Mouse (Mus musculus): ENCODE data around the gene Ddx6. TPM values are rescaled to one million over a fixed set of nuclear protein-coding genes. Genes with fewer than 3 reads are reported as not detected.
A peak's percentile ranks its signal among the peaks of the same experiment; 100 is the strongest.

Ddx6 gene
- polyA plus RNA-seq, 1 experiment from 2014 or later, result 11.9 TPM

GRCm38 (mm10) chr9:44655098-44656066 lies 50.7 kb downstream of the Ddx6 start:
- Histone ChIP-seq H3K4me2 (peak overlapping the region; percentile 34; the same call in 1 of the 2 replicates), H3K9ac (ENCODE audit: low read length) (no peak overlapping the region), H3K9me3 (ENCODE audit: control insufficient read depth, low read length) (no peaks in the 10 kb centered on the region), H3K36me3 (ENCODE audit: control insufficient read depth, insufficient read depth, low read length) (no peaks in the 10 kb centered on the region), H3K27ac (ENCODE audit: low read depth, low read length) (no peak overlapping the region), H3K4me1 (ENCODE audit: control insufficient read depth, insufficient read depth, low read length) (0 out of 2 replicates have a peak, but pooled peaks cover 2% of the 10 kb centered on the region), H3K4me3 (ENCODE audit: low read depth, low read length) (no peak overlapping the region), H3K27me3 (ENCODE audit: control insufficient read depth, insufficient read depth, low read length) (no peaks in the 10 kb centered on the region)
- no peak for ATAC-seq (ENCODE audit: low FRiP score)
- WGBS, result 32% methylated on average over 26 of the region's 26 CpGs
- DNase-seq (ENCODE audit: low spot score, missing footprints), result peak; percentile 96

- Histone ChIP-seq H3K9ac (ENCODE audit: low read length) (no peak overlapping the region), H3K4me3 (ENCODE audit: low read depth, low read length) (no peak overlapping the region), H3K36me3 (ENCODE audit: control insufficient read depth, insufficient read depth, low read length) (no peaks in the 10 kb centered on the region), H3K27me3 (ENCODE audit: control insufficient read depth, insufficient read depth, low read length) (no peaks in the 10 kb centered on the region), H3K27ac (ENCODE audit: low read depth, low read length) (no peak overlapping the region), H3K4me1 (ENCODE audit: control insufficient read depth, insufficient read depth, low read length) (no peaks in the 10 kb centered on the region), H3K9me3 (ENCODE audit: control insufficient read depth, low read length) (no peaks in the 10 kb centered on the region), H3K4me2 (no peak overlapping the region)
- 91% methylated on average over 6 of the region's 6 CpGs for WGBS
- DNase-seq (ENCODE audit: low spot score, missing footprints), result peak; percentile 45
- no peak for ATAC-seq (ENCODE audit: low FRiP score)
Measured at GRCm38 (mm10) chr9:44663706-44664105, 59.0 kb downstream of the Ddx6 start.

- WGBS, result 93% methylated on average over 5 of the region's 5 CpGs
- Histone ChIP-seq H3K27me3 (ENCODE audit: control insufficient read depth, insufficient read depth, low read length) (no peaks in the 10 kb centered on the region), H3K36me3 (ENCODE audit: control insufficient read depth, insufficient read depth, low read length) (no peaks in the 10 kb centered on the region), H3K4me2 (no peak overlapping the region), H3K4me1 (ENCODE audit: control insufficient read depth, insufficient read depth, low read length) (no peaks in the 10 kb centered on the region), H3K4me3 (ENCODE audit: low read depth, low read length) (no peak overlapping the region), H3K9ac (ENCODE audit: low read length) (no peak overlapping the region), H3K27ac (ENCODE audit: low read depth, low read length) (no peak overlapping the region), H3K9me3 (ENCODE audit: control insufficient read depth, low read length) (no peaks in the 10 kb centered on the region)
- DNase-seq (ENCODE audit: low spot score, missing footprints) (no peak), ATAC-seq (ENCODE audit: low FRiP score) (no peak)
Measured at GRCm38 (mm10) chr9:44671416-44671815, 66.7 kb downstream of the Ddx6 start.

- no peak for ATAC-seq (ENCODE audit: low FRiP score)
- Histone ChIP-seq H3K9ac (ENCODE audit: low read length) (no peak overlapping the region), H3K27me3 (ENCODE audit: control insufficient read depth, insufficient read depth, low read length) (no peaks in the 10 kb centered on the region), H3K9me3 (ENCODE audit: control insufficient read depth, low read length) (no peaks in the 10 kb centered on the region), H3K4me2 (no peak overlapping the region), H3K36me3 (ENCODE audit: control insufficient read depth, insufficient read depth, low read length) (no peaks in the 10 kb centered on the region), H3K27ac (ENCODE audit: low read depth, low read length) (no peak overlapping the region), H3K4me1 (ENCODE audit: control insufficient read depth, insufficient read depth, low read length) (no peaks in the 10 kb centered on the region), H3K4me3 (ENCODE audit: low read depth, low read length) (no peak overlapping the region)
- DNase-seq (ENCODE audit: low spot score, missing footprints), result no peak
- WGBS, result 73% methylated on average over 2 of the region's 2 CpGs
Measured at GRCm38 (mm10) chr9:44672291-44672865, 67.7 kb downstream of the Ddx6 start.

DNA sequence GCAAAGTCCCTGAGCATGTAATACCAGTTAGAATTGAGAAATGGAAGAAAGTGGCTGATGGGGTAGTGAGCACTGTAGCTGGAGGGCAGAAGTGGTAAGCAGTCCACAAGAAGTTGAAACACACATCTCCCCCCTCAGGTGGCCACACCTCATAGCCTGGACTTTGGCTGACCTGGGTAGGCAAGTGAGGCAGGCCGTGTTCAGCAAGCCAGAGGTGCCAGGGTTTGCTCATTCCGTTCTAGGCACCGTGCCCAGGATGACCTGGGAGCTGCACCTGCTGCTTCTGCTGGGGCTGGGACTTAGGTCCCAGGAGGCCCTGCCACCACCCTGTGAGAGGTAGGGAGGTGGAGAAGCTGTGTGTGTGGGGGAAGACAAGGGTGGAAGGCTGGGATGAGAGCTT lies 68.3 kb downstream of the Ddx6 start, which contains the start of gene Treh:
Treh (plus strand) TSS at position 229 of the 400 bp plus-strand sequence.
- WGBS, result 86% methylated on average over 3 of the region's 3 CpGs
- H3K4me3 ChIP-seq (ENCODE audit: low read depth, low read length), result no peak within 1 kb of the TSS
- DNase-seq (ENCODE audit: low spot score, missing footprints), result no peak
- H3K9ac ChIP-seq (ENCODE audit: low read length), result no peak within 1 kb of the TSS
- H3K27ac ChIP-seq (ENCODE audit: low read depth, low read length), result no peak within 1 kb of the TSS
- no peak within 1 kb of the TSS for H3K4me2 ChIP-seq
- no peaks in the 10 kb centered on the region for H3K27me3 ChIP-seq (ENCODE audit: control insufficient read depth, insufficient read depth, low read length)
- H3K9me3 ChIP-seq (ENCODE audit: control insufficient read depth, low read length), result no peaks in the 10 kb centered on the region
- H3K4me1 ChIP-seq (ENCODE audit: control insufficient read depth, insufficient read depth, low read length), result no peaks in the 10 kb centered on the region
- no peaks in the 10 kb centered on the region for H3K36me3 ChIP-seq (ENCODE audit: control insufficient read depth, insufficient read depth, low read length)
- no peak for ATAC-seq (ENCODE audit: low FRiP score)

DNA sequence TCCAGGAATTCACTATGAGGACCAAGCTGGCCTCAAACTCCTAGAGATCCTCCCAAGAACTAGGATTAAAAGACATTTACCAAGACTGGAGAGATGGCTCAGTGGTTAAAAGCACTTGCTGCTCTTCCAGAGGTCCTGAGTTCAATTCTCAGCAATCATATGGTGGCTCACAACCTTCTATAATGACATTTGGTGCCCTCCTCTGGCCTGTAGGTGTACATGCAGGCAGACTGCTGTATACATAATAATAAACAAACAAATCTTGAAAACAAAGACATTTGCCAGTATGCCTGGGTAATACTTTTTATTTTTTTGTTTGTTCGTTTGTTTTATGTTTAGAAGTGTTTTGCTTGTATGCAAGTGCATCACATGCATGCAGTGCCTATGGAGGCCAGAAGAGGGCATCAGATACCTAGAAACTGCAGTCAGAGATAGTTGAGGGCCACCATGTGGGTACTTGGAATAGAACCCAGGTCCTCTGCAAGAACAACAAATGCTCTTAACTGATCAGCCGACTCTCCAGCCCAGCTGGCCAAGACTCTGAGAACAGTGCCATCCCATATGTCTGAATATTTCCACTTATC lies 73.7 kb downstream of the Ddx6 start:
- H3K4me1 ChIP-seq (ENCODE audit: control insufficient read depth, insufficient read depth, low read length), result no peaks in the 10 kb centered on the region
- H3K27ac ChIP-seq (ENCODE audit: low read depth, low read length), result no peak overlapping the region
- no peaks in the 10 kb centered on the region for H3K9me3 ChIP-seq (ENCODE audit: control insufficient read depth, low read length)
- no peak overlapping the region for H3K4me3 ChIP-seq (ENCODE audit: low read depth, low read length)
- no peak for ATAC-seq (ENCODE audit: low FRiP score)
- no peak for DNase-seq (ENCODE audit: low spot score, missing footprints)
- WGBS, result 86% methylated on average over 2 of the region's 2 CpGs
- H3K27me3 ChIP-seq (ENCODE audit: control insufficient read depth, insufficient read depth, low read length), result no peaks in the 10 kb centered on the region
- no peak overlapping the region for H3K9ac ChIP-seq (ENCODE audit: low read length)
- no peak overlapping the region for H3K4me2 ChIP-seq
- no peaks in the 10 kb centered on the region for H3K36me3 ChIP-seq (ENCODE audit: control insufficient read depth, insufficient read depth, low read length)

- no peak overlapping the region for H3K4me2 ChIP-seq
- no peaks in the 10 kb centered on the region for H3K9me3 ChIP-seq (ENCODE audit: control insufficient read depth, low read length)
- DNase-seq (ENCODE audit: low spot score, missing footprints) (no peak), ATAC-seq (ENCODE audit: low FRiP score) (no peak)
- H3K4me1 ChIP-seq (ENCODE audit: control insufficient read depth, insufficient read depth, low read length), result no peaks in the 10 kb centered on the region
- H3K27ac ChIP-seq (ENCODE audit: low read depth, low read length), result no peak overlapping the region
- H3K27me3 ChIP-seq (ENCODE audit: control insufficient read depth, insufficient read depth, low read length), result no peaks in the 10 kb centered on the region
- no peak overlapping the region for H3K4me3 ChIP-seq (ENCODE audit: low read depth, low read length)
- H3K36me3 ChIP-seq (ENCODE audit: control insufficient read depth, insufficient read depth, low read length), result no peaks in the 10 kb centered on the region
- 73% methylated on average over 5 of the region's 5 CpGs for WGBS
- H3K9ac ChIP-seq (ENCODE audit: low read length), result no peak overlapping the region
Measured at GRCm38 (mm10) chr9:44679565-44679964, 74.9 kb downstream of the Ddx6 start.

DNA sequence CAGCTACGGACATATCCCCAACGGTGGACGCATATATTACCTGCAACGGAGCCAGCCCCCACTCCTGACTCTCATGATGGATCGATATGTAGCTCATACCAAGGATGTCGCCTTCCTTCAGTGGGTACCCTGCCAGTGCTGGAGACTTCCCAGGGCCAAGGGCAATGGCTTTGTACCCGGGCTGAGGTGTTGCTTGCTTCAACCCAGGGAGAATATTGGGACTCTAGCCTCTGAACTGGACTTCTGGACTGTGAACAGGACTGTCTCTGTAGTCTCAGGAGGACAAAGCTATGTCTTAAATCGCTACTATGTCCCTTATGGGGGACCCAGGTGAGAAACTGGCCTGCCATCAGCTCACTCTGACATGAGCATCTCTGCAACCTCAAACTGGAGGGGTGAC lies 78.4 kb downstream of the Ddx6 start:
- no peak overlapping the region for H3K27ac ChIP-seq (ENCODE audit: low read depth, low read length)
- H3K4me1 ChIP-seq (ENCODE audit: control insufficient read depth, insufficient read depth, low read length), result peaks cover 17% of the 10 kb centered on the region
- ATAC-seq (ENCODE audit: low FRiP score) (no peak), DNase-seq (ENCODE audit: low spot score, missing footprints) (no peak)
- no peak overlapping the region for H3K4me3 ChIP-seq (ENCODE audit: low read depth, low read length)
- H3K36me3 ChIP-seq (ENCODE audit: control insufficient read depth, insufficient read depth, low read length), result no peaks in the 10 kb centered on the region
- no peak overlapping the region for H3K4me2 ChIP-seq
- no peak overlapping the region for H3K9ac ChIP-seq (ENCODE audit: low read length)
- no peaks in the 10 kb centered on the region for H3K9me3 ChIP-seq (ENCODE audit: control insufficient read depth, low read length)
- no peaks in the 10 kb centered on the region for H3K27me3 ChIP-seq (ENCODE audit: control insufficient read depth, insufficient read depth, low read length)
- WGBS, result 85% methylated on average over 8 of the region's 8 CpGs
